Mouse (Mus musculus): ENCODE measurements around the gene Sptssa. TPM values are rescaled to one million over a fixed set of nuclear protein-coding genes. Genes with fewer than 3 reads are reported as not detected.

The Sptssa gene
- total RNA-seq, 2 experiments from 2014 or later = 24.2 to 27.5 TPM

- DNase-seq = no peak
Observed at GRCm38 (mm10) chr12:54654741-54655140, 1.6 kb downstream of the Sptssa start.

GRCm38 (mm10) chr12:54654141-54654540, 2.2 kb downstream of the Sptssa start:
- DNase-seq = no peak

GRCm38 (mm10) chr12:54652346-54652745, 4.0 kb downstream of the Sptssa start:
- DNase-seq = no peak

GRCm38 (mm10) chr12:54651820-54652219, 4.6 kb downstream of the Sptssa start:
- no peak for DNase-seq

- DNase-seq = no peak
Observed at GRCm38 (mm10) chr12:54651158-54651557, 5.2 kb downstream of the Sptssa start.

GRCm38 (mm10) chr12:54644947-54645346, 11.4 kb downstream of the Sptssa start:
- DNase-seq = no peak

- no peak for DNase-seq
Observed at GRCm38 (mm10) chr12:54643320-54643892, 13.0 kb downstream of the Sptssa start.

GRCm38 (mm10) chr12:54641374-54641773, 15.0 kb downstream of the Sptssa start:
- no peak for DNase-seq

GRCm38 (mm10) chr12:54640259-54640658, 16.1 kb downstream of the Sptssa start:
- DNase-seq = no peak

- DNase-seq = no peak
Observed at GRCm38 (mm10) chr12:54637033-54637432, 19.3 kb downstream of the Sptssa start.

GRCm38 (mm10) chr12:54632141-54632540, 24.2 kb downstream of the Sptssa start:
- DNase-seq = no peak

GRCm38 (mm10) chr12:54621942-54622341, 34.4 kb downstream of the Sptssa start:
- no peak for DNase-seq

GRCm38 (mm10) chr12:54620042-54620705, 36.2 kb downstream of the Sptssa start:
- no peak for DNase-seq

- no peak for DNase-seq
Observed at GRCm38 (mm10) chr12:54608988-54609387, 47.4 kb downstream of the Sptssa start.

- no peak for DNase-seq
Observed at GRCm38 (mm10) chr12:54605203-54605602, 51.2 kb downstream of the Sptssa start.

- DNase-seq = no peak
Observed at GRCm38 (mm10) chr12:54603542-54604167, 52.7 kb downstream of the Sptssa start.

- DNase-seq = peak; percentile 56 to 63
Observed at GRCm38 (mm10) chr12:54600482-54600881, 55.9 kb downstream of the Sptssa start.

- no peak for DNase-seq
Observed at GRCm38 (mm10) chr12:54598358-54598757, 58.0 kb downstream of the Sptssa start.

- no peak for DNase-seq
Observed at GRCm38 (mm10) chr12:54596715-54597114, 59.7 kb downstream of the Sptssa start.
